Mouse (Mus musculus): ENCODE results near the gene Aoah.

DNA sequence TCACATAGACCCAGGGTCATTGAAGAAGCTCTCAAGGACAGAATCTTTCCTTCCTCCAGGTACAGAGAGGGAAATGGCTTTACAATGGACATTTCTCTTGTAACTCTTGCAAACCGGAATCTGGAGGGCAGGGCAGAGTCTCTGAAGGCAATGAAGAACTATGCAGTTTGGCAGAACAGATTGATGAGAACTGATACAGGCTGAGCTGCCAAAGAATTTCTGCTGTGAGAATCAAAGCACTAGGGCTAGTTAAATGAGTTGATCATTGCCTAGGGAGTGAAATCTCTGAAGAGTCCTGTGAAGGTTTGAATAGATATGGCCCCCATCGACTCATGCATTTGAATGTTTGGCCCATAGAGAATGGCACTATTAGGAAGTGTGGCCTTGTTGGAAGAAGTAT lies 34.8 kb downstream of the Aoah start:
- TF ChIP-seq CTCF (conservative IDR thresholded peaks at IDR 0.05; ENCODE audit: low read length): no peak
- no peak for TF ChIP-seq POU5F1 (IDR thresholded peaks at IDR 0.05; ENCODE audit: borderline replicate concordance, low read length)

All from E14TG2a.4 (cell line).